Mouse (Mus musculus) liver, embryonic 16.5 days (tissue): ENCODE results near the gene Gm17387. TPM values are rescaled to one million over a fixed set of nuclear protein-coding genes. Genes with fewer than 3 reads are reported as not detected.

Experiments
- ATAC-seq: fragments of 200-750 bp; cut with Nextera tagmentation; 2 replicates; pipeline ENCODE4 v1.8.0; 2017; ENCODE audit warnings: low read depth, mild to moderate bottlenecking, moderate number of reproducible peaks, moderate library complexity
- H3K27ac ChIP-seq: fragments of 300-500 bp; sonication (generic); 2 replicates; pipeline ENCODE4 v1.5.1; 2014; ENCODE audit warnings: mild to moderate bottlenecking, low read length
- H3K27me3 ChIP-seq: fragments of 300-500 bp; sonication (generic); 2 replicates; pipeline ENCODE4 v1.6.1; 2014; ENCODE audit warnings: low read depth, low read length, mixed read lengths; ENCODE audit not compliant: control insufficient read depth, insufficient read depth
- H3K36me3 ChIP-seq: fragments of 300-500 bp; sonication (generic); 2 replicates; pipeline ENCODE4 v1.6.1; 2014; ENCODE audit warnings: mild to moderate bottlenecking; ENCODE audit not compliant: control insufficient read depth, insufficient read depth
- H3K4me1 ChIP-seq: fragments of 300-500 bp; sonication (generic); 2 replicates; pipeline ENCODE4 v1.6.1; 2014; ENCODE audit warnings: low read depth, low read length, mixed read lengths; ENCODE audit not compliant: control insufficient read depth
- H3K4me2 ChIP-seq: fragments of 300-500 bp; sonication (generic); 2 replicates; pipeline ENCODE4 v1.6.1; 2014; ENCODE audit warnings: low read depth, low read length, mixed read lengths
- H3K4me3 ChIP-seq: fragments of 300-500 bp; sonication (generic); 2 replicates; pipeline ENCODE4 v1.5.1; 2014; ENCODE audit warnings: low read depth, mild to moderate bottlenecking, low read length
- H3K9ac ChIP-seq: fragments of 300-500 bp; sonication (generic); 2 replicates; pipeline ENCODE4 v1.6.1; 2014; ENCODE audit warnings: low read depth, low read length
- H3K9me3 ChIP-seq: fragments of 300-500 bp; sonication (generic); replicated peaks from 2 replicates; pipeline ENCODE4 v1.6.1; 2016; ENCODE audit warnings: low read length; ENCODE audit not compliant: control insufficient read depth
- WGBS: fragments of 180-500 bp; shearing (Covaris S2); extraction: QIAGEN DNeasy Blood & Tissue Kit; methylation state at CpG from one replicate; pipeline ENCODE4 v1.1.7; 2014; ENCODE audit not compliant: insufficient replicate concordance; 5-methylcytosine and 5-hydroxymethylcytosine counted together
- polyA plus RNA-seq: library from polyadenylated mRNA; unstranded; fragments of >200 nt; fragmentation: Nextera tagmentation; extraction: Ambion mirVana; gene quantifications from 2 replicates; pipeline ENCODE4 v1.2.1, GENCODE M21; 2015

Gm17387 gene
- polyA plus RNA-seq, 1 experiment from 2014 or later: not detected

DNA sequence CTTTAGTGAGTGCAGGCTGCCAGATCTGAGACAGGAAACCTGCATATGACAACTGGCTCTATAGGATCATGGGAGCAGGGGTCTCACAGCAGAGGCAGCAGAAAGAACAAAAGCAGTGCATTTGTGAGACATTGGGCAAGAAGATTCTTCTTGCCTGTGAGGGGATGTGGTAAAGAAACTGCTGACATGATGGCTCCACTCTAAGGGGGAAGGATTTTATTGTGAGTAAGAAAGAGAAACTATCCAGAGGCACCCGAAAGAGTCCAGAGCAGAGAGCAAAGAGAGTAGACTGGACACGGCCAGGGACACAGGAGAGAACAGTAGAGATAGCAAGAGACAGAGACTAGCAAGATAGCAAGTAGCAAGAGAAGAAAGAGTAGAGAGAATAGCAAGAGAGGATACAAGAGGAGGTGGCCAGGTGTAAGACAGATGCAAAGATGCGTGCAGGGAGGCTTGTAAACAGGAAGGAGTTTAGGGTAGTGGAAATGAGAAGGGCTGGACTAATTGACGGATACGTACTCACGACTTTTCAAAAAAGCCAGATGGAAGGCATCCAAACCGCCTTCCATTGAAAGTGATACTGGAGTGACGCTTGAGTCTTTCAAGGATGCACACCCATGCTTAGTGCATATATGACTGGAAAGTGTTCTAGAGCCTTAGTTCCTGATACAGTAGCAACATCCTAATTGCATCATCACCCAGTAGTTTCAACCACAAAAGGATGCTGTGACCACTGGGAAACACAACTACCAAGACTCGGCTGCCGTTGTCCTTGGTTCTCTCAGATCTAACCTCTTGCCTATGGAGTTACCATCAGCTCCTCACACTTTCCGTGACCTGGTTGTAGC lies 29.9 kb upstream of the Gm17387 start:
- H3K4me1 ChIP-seq: no peaks in the 10 kb centered on the region
- H3K27me3 ChIP-seq: no peaks in the 10 kb centered on the region
- no peaks in the 10 kb centered on the region for H3K36me3 ChIP-seq
- H3K4me2 ChIP-seq: peak overlapping the region; percentile 9; the same call in 1 of the 2 replicates
- H3K9ac ChIP-seq: no peak overlapping the region
- no peaks in the 10 kb centered on the region for H3K9me3 ChIP-seq
- peak overlapping the region; percentile 1; the same call in 1 of the 2 replicates for H3K4me3 ChIP-seq
- ATAC-seq: peak; percentile 27; the same call in 1 of the 2 replicates
- peak overlapping the region; percentile 35; the same call in 1 of the 2 replicates for H3K27ac ChIP-seq
- 43% methylated on average over 11 of the region's 11 CpGs for WGBS

DNA sequence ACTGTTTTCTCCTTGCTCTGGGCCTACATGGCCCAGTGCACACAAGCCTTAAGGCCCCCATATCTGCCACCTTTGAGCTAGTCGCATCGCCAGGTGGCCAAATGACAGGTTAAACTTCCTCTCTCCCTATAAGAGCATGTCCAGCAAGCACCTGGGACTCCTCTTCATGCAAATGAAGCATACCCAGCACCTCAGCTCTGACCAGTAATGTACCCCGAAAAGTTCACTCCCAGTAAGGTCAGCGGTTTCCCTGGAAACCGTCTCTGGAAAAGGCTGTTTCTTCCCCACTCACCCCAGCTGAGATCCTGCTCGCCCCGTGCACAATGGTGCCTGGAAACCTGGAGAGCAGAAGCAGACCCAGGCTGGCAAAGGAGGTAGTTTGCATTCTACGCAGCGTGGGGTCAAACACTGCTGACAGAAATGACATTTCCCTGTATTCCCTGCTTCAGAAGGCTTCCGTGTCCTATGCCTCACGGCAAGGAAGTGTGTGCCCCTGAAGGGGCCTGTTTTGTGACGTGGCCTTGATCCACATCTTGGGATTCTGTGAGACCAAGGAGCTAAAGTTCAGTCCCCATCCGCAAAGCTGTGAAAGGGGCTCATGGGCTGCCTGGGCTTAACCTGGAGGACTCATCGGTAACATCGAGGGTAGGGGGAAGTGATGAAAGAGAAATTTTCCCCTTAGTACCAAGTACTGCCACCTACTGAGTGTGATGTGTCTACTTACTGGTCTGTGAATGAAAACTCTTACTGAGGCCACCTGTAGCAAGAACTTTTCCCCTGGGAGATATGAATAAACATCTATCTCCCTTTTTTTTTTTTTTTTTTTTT lies 27.8 kb upstream of the Gm17387 start:
- ATAC-seq: no peak
- no peaks in the 10 kb centered on the region for H3K9me3 ChIP-seq
- H3K9ac ChIP-seq: no peak overlapping the region
- no peak overlapping the region for H3K4me2 ChIP-seq
- WGBS: 65% methylated on average over 15 of the region's 15 CpGs
- no peaks in the 10 kb centered on the region for H3K4me1 ChIP-seq
- H3K36me3 ChIP-seq: no peaks in the 10 kb centered on the region
- H3K27me3 ChIP-seq: no peaks in the 10 kb centered on the region
- no peak overlapping the region for H3K27ac ChIP-seq
- H3K4me3 ChIP-seq: no peak overlapping the region

DNA sequence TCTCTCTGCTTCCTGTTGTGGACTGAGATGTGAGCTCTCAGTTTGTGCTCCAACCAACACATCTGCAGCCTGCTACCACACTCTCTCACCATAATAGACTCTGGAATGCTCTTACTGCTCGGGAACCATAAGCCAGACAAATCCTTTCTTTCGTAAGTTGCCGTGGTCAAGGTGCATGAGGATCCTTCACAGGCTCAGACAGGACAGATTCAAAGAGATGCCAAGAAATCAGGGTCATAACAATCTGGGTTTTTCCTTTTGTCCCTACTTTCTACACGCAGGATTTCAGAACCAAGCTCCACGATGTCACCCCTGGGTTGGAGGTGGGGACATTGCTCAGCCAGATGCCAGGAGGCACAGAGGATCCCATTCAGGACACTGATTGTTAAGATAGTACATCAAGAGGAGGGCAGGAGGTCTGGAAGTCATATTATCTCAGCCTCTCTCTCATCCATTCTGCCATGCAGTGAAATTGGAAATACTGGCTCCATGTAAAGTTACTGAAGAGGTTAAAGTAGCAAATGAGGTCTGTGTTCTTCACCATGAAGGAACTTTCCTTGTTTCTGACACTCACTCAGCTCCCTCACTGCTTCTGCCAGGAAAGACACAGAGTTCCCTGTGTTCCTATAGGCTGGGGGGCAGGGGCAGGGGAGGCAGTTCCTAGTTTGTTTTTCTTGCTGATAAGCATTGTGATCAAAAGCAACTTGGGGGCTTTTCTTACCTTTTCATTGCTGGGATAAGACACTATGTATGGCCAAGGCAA lies 25.5 kb upstream of the Gm17387 start:
- Histone ChIP-seq H3K36me3 (no peaks in the 10 kb centered on the region), H3K4me3 (no peak overlapping the region), H3K4me2 (no peak overlapping the region), H3K9ac (no peak overlapping the region), H3K9me3 (no peaks in the 10 kb centered on the region), H3K4me1 (peaks cover 2% of the 10 kb centered on the region; the same call in 1 of the 2 replicates), H3K27ac (no peak overlapping the region), H3K27me3 (no peaks in the 10 kb centered on the region)
- ATAC-seq: no peak
- 62% methylated on average over 5 of the region's 5 CpGs for WGBS

DNA sequence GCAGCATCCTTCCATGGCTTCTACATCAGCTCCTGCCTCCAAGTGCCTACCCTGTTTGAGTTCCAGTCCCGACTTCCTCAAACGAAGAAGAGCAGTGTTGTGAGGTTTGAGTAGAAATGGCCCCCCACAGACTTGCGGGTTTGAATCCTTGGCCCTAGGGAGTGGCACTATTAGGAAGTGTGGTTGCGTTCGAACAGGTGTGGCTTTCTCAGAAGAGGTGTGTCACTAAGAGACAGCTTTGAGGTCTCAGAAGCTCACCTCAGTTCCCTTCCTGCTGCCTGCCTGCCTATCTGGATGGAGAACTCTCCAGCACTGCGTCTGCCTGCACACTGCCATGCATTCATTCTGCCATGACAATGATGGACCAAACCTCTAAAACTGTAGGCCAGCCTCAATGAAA lies 22.5 kb upstream of the Gm17387 start:
- no peak for ATAC-seq
- Histone ChIP-seq H3K27me3 (no peaks in the 10 kb centered on the region), H3K4me1 (peaks cover 22% of the 10 kb centered on the region), H3K36me3 (no peaks in the 10 kb centered on the region), H3K9ac (no peak overlapping the region), H3K9me3 (no peaks in the 10 kb centered on the region), H3K4me3 (no peak overlapping the region), H3K4me2 (no peak overlapping the region), H3K27ac (no peak overlapping the region)
- WGBS: 43% methylated on average over 6 of the region's 6 CpGs

DNA sequence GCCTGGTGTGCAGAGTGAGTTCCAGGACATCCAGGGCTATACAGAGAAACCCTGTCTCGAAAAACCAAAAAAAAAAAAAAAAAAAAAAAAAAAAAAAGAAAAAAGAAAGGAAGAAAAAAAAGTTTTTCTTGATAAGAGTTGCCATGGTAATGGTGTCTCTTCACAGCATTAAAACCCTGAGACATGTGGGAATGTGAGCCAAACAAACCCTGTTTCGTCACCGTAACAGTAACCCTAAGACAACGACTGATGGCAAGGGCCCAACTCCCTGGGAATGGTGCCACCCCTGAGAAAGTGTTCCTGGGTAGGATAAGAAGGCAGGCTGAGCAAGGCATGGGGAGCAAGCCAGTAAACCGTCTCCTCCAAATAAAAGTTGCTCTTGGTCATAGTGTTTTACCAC lies 22.0 kb upstream of the Gm17387 start:
- no peak overlapping the region for H3K4me3 ChIP-seq
- H3K27me3 ChIP-seq: no peaks in the 10 kb centered on the region
- H3K4me1 ChIP-seq: peaks cover 26% of the 10 kb centered on the region
- H3K4me2 ChIP-seq: no peak overlapping the region
- ATAC-seq: no peak
- H3K27ac ChIP-seq: no peak overlapping the region
- WGBS: 69% methylated on average over 5 of the region's 5 CpGs
- H3K9ac ChIP-seq: no peak overlapping the region
- H3K36me3 ChIP-seq: no peaks in the 10 kb centered on the region
- H3K9me3 ChIP-seq: no peaks in the 10 kb centered on the region

DNA sequence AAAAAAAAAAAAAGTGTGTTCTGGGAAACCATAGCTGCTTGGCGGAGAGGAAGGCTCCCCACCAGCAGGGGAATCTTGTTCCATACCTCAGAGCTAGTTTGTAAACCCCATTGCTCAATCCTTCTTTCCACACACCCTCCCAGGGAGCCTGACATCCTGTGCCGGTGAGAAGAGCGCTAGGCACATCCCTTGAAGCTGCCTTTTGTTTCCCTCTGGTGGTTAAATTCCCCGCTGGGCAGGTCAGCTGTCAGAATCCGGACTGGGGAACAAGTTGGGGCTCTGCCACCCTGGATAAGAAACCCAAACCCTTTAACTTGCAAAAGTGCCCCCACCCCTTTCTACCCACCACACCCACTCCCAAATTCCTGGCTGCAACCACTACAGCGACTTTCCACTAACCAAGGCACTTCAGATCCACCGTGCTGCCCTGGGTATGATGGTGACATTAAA lies 20.6 kb upstream of the Gm17387 start:
- H3K4me1 ChIP-seq: peaks cover 29% of the 10 kb centered on the region
- H3K4me3 ChIP-seq: no peak overlapping the region
- H3K27ac ChIP-seq: no peak overlapping the region
- peak overlapping the region; percentile 25 for H3K4me2 ChIP-seq
- no peak overlapping the region for H3K9ac ChIP-seq
- H3K9me3 ChIP-seq: no peaks in the 10 kb centered on the region
- H3K27me3 ChIP-seq: no peaks in the 10 kb centered on the region
- 10% methylated on average over 7 of the region's 7 CpGs for WGBS
- H3K36me3 ChIP-seq: no peaks in the 10 kb centered on the region
- peak; percentile 56 for ATAC-seq

DNA sequence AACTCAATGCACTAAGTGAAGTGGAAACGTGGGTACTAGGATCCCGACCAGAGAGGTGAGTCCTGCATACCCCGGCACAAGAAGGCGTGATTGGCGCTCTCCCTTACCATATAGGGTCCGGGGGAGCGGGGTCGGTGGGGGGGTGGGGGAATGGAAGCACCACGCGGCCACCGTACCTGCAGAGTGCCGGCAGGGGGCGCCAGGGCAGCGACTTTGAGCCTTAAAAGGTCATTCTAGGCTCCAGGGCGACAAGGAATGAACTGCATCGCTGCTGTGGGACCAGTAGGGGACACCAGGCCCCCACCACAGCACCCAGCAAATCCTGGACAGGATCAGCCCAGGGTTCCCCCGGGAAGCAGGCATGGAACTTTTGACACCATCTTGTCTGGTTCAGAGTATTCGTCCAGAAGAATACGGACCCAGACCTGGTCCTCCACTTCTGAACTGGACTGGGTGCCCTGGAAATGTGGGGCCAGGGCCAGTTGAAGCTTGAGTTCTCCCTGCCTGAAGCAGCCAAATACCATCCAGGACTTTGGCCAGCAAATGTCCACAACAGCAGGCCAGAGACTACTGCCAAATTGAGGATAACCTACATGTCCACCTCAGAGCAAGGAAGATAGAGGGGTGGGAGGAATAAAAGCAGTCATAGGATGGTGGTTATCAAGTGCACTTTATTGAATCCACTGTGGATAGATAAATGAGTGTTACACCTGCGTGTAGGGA lies 19.8 kb upstream of the Gm17387 start:
- H3K9me3 ChIP-seq: no peaks in the 10 kb centered on the region
- H3K36me3 ChIP-seq: no peaks in the 10 kb centered on the region
- peak; percentile 72 for ATAC-seq
- no peak overlapping the region for H3K9ac ChIP-seq
- peaks cover 29% of the 10 kb centered on the region for H3K4me1 ChIP-seq
- WGBS: 5% methylated on average over 20 of the region's 20 CpGs
- no peak overlapping the region for H3K27ac ChIP-seq
- H3K4me2 ChIP-seq: peak overlapping the region; percentile 43
- no peaks in the 10 kb centered on the region for H3K27me3 ChIP-seq
- no peak overlapping the region; the same call in 1 of the 2 replicates for H3K4me3 ChIP-seq

DNA sequence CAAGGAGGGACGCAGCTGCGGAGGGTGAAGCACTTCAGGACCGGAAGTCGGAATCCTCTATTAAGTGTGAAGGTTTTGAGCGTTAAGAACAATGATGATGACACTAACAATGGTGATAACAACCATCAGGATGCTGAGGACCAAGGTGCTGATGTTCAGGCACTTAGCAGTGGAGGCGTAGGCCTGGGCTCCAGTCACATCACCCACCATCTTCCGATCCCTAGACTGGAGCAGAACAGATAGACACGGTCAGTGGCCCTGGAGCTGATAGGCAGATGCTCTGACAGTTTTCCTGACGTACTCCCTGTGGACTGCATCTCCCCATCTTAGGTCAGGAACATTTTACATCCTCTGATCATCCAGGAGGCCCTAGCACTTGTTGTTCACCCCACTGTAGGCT lies 19.3 kb upstream of the Gm17387 start:
- H3K4me1 ChIP-seq: peaks cover 29% of the 10 kb centered on the region
- WGBS: 56% methylated on average over 9 of the region's 9 CpGs
- no peaks in the 10 kb centered on the region for H3K36me3 ChIP-seq
- H3K4me3 ChIP-seq: peak overlapping the region; percentile 53
- H3K27ac ChIP-seq: no peak overlapping the region
- no peak overlapping the region for H3K9ac ChIP-seq
- no peaks in the 10 kb centered on the region for H3K27me3 ChIP-seq
- no peaks in the 10 kb centered on the region for H3K9me3 ChIP-seq
- H3K4me2 ChIP-seq: peak overlapping the region; percentile 43
- no peak for ATAC-seq
